Mouse (Mus musculus): ENCODE measurements at regions not wholly inside any gene's neighbourhood (a gene's known extent, or its start where the extent isn't known, plus 50 kb on each side); places are given as distances from the start of the nearest gene placed in this dataset.

- TF ChIP-seq EP300 (IDR thresholded peaks at IDR 0.05; ENCODE audit: low read depth) (no peak), CTCF (IDR thresholded peaks at IDR 0.05; ENCODE audit: low read depth) (no peak)
These were observed 129.2 kb upstream of the Lhx5 start for GRCm38 (mm10) chr5:120302307-120302706.
